Mouse (Mus musculus) embryonic facial prominence, embryonic 11.5 days (tissue): ENCODE measurements at regions not wholly inside any gene's neighbourhood (a gene's known extent, or its start where the extent isn't known, plus 50 kb on each side); places are given as distances from the start of the nearest gene placed in this dataset.

ENCODE experiments used
- ATAC-seq: fragments of 200-750 bp; cut with Nextera tagmentation; replicated peaks from 2 replicates; pipeline ENCODE4 v1.8.0; 2017; ENCODE audit warnings: low read depth; ENCODE audit not compliant: insufficient number of reproducible peaks, low FRiP score, low TSS enrichment
- DNase-seq: peaks from one replicate; pipeline ENCODE4 v3.0.0-alpha.2; 2015; ENCODE audit warnings: low spot score
- H3K27ac ChIP-seq: fragments of 300-500 bp; sonication (generic); replicated peaks from 2 replicates; pipeline ENCODE4 v1.5.1; 2014; ENCODE audit warnings: mild to moderate bottlenecking, low read depth, low read length, control low read depth
- H3K27me3 ChIP-seq: fragments of 300-500 bp; sonication (generic); 2 replicates; pipeline ENCODE4 v1.6.1; 2014; ENCODE audit warnings: mild to moderate bottlenecking, low read length, moderate library complexity, mixed read lengths; ENCODE audit not compliant: control insufficient read depth, insufficient read depth
- H3K36me3 ChIP-seq: fragments of 300-500 bp; sonication (generic); replicated peaks from 2 replicates; pipeline ENCODE4 v1.6.1; 2014; ENCODE audit warnings: low read depth, mild to moderate bottlenecking, low read length, moderate library complexity, mixed read lengths; ENCODE audit not compliant: control insufficient read depth, insufficient read depth
- H3K4me1 ChIP-seq: fragments of 300-500 bp; sonication (generic); 2 replicates; pipeline ENCODE4 v1.6.1; 2014; ENCODE audit warnings: low read length, mixed read lengths; ENCODE audit not compliant: control insufficient read depth, insufficient read depth
- H3K4me2 ChIP-seq: fragments of 300-500 bp; sonication (generic); 2 replicates; pipeline ENCODE4 v1.6.1; 2014; ENCODE audit warnings: low read depth, mild to moderate bottlenecking, control low read depth, low read length, moderate library complexity
- H3K4me3 ChIP-seq: fragments of 300-500 bp; sonication (generic); 2 replicates; pipeline ENCODE4 v1.5.1; 2014; ENCODE audit warnings: low read depth, low read length, control low read depth
- H3K9ac ChIP-seq: fragments of 300-500 bp; sonication (generic); replicated peaks from 2 replicates; pipeline ENCODE4 v1.6.1; 2014; ENCODE audit warnings: mild to moderate bottlenecking, control low read depth, low read length
- H3K9me3 ChIP-seq: fragments of 300-500 bp; sonication (generic); replicated peaks from 2 replicates; pipeline ENCODE4 v1.6.1; 2016; ENCODE audit warnings: mild to moderate bottlenecking, low read length, inconsistent platforms, mixed read lengths; ENCODE audit not compliant: control insufficient read depth
- WGBS: fragments of 180-500 bp; shearing (Covaris S2); extraction: QIAGEN DNeasy Blood & Tissue Kit; methylation state at CpG from one replicate; pipeline ENCODE4 v1.1.7; 2014; 5-methylcytosine and 5-hydroxymethylcytosine counted together

DNA sequence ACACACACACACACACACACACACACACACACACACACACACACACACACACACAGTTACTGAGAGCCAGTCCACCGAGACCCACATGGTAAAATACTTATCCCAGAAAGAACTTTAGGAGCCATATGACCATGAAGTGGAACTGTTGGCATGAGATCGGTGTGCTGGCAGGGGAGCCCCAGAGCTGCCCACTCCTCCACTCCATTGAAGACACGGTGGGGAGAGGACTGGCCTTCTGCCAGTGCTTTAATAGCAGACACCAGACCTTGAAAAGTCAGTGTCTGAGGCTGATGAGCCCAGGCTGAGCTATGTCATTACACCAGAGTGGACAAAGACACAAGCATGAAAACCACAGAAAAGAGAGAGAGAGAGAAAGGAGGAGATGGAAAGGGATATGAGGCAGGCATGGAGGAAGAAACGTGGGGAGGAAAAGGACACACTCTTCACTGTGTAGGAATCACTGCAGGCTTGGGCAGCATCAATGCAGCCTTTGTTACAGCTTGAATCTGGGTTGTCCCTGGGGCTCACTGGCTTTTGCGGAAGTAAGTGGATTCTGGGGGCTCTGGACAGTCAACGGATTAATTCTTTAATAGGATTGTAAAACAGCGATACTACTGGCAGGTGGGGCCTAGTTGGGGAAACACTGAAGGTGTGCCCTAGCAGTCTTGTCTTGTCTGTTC, 64.2 kb upstream of the Lrpap1 start:
- Histone ChIP-seq H3K9me3 (no peaks in the 10 kb centered on the region), H3K4me1 (no peaks in the 10 kb centered on the region), H3K27ac (no peak overlapping the region), H3K4me2 (no peak overlapping the region), H3K27me3 (no peaks in the 10 kb centered on the region), H3K4me3 (no peak overlapping the region), H3K9ac (no peak overlapping the region), H3K36me3 (no peaks in the 10 kb centered on the region)
- no peak for ATAC-seq
- DNase-seq = no peak
- 71% methylated on average over 7 of the region's 7 CpGs for WGBS

DNA sequence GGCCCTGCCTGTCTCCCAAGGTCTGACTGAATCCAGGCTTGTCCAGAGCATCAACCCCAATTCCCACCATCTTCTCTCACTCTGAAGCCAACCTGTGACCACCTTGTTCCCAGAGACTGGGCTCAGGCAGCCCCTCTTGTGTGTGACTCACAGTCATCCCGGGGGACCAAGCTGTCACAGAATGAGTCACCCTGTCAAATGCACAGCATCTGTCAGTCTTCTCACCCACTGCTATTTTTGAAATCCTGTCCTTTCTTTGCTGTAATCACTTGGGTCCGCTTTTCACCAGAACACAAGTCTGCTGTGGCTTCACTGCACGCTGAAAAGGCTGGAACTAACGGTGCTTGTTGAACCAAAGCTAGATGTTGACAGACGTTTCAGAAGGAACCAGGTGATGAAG, 63.3 kb upstream of the Lrpap1 start:
- Histone ChIP-seq H3K27ac (no peak overlapping the region), H3K4me3 (no peak overlapping the region), H3K9me3 (no peaks in the 10 kb centered on the region), H3K9ac (no peak overlapping the region), H3K27me3 (no peaks in the 10 kb centered on the region), H3K4me2 (no peak overlapping the region), H3K36me3 (no peaks in the 10 kb centered on the region), H3K4me1 (no peaks in the 10 kb centered on the region)
- WGBS = 70% methylated on average over 5 of the region's 5 CpGs
- ATAC-seq = no peak
- DNase-seq = no peak

DNA sequence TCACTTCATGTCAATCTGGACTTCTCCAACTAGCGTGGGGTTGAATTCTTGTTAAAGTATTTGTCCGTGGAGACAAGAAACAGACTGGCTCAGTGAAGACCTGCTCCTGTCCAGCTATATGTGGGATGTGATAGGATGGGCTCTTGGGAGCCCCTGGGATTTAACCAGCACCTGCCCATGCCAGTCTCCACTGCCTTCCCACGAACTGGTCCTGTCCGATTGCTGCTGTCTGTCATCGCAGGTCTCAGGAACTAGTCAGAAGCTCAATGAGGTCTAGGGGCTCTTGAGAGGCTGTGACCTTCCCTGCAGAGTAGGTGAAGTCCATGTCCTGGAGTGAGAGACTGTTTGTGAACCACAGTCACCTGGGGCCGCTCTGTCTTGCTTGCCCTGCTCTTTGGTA, 62.8 kb upstream of the Lrpap1 start:
- no peaks in the 10 kb centered on the region for H3K36me3 ChIP-seq
- no peak overlapping the region for H3K9ac ChIP-seq
- H3K4me1 ChIP-seq = no peaks in the 10 kb centered on the region
- no peak overlapping the region for H3K27ac ChIP-seq
- H3K9me3 ChIP-seq = no peaks in the 10 kb centered on the region
- WGBS = 93% methylated on average over 6 of the region's 6 CpGs
- ATAC-seq (no peak), DNase-seq (no peak)
- H3K4me2 ChIP-seq = no peak overlapping the region
- H3K4me3 ChIP-seq = no peak overlapping the region
- no peaks in the 10 kb centered on the region for H3K27me3 ChIP-seq

DNA sequence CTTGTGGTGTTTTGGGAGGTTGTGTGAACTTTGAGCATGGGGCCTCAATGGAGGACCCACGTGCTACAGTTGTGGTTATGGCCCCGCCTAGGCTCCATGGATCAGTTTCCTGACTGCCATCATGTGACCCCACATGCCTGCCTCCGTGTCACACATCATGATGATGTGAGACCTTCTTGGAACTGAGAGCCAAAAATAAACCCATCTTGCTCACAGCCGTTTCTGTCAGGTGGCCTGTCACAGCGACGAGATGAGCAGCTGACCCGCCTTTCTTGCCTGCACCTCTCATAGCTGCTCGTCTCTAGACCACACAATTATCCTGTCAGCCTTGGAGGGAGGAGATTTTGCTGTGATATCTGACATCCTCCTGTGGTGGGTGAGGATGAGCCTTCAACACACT, 60.4 kb upstream of the Lrpap1 start:
- Histone ChIP-seq H3K36me3 (no peaks in the 10 kb centered on the region), H3K4me3 (no peak overlapping the region), H3K9ac (no peak overlapping the region), H3K27me3 (no peaks in the 10 kb centered on the region), H3K27ac (no peak overlapping the region), H3K4me1 (no peaks in the 10 kb centered on the region), H3K4me2 (no peak overlapping the region), H3K9me3 (no peaks in the 10 kb centered on the region)
- 72% methylated on average over 8 of the region's 8 CpGs for WGBS
- no peak for DNase-seq
- ATAC-seq = no peak

DNA sequence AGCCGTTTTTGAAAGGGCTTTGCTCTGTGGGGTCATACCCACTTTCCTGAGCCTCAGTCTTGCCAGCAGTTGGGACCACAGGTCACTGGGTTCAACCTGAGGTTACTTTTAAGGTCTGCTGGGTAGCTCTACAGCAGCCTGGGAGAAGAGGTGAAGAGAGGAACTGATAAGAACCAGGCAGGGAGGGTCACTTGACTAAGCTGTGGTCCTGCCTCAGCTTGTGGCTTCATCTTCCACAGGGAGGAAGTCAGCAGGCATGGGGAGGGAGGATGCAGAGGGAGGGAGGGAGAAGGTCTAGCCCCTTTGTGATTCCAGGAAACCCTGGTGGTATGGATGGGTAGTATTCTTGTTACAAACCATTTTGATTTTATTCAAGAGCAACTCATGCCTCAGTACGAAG, 59.9 kb upstream of the Lrpap1 start:
- H3K9ac ChIP-seq = no peak overlapping the region
- H3K27me3 ChIP-seq = no peaks in the 10 kb centered on the region
- H3K36me3 ChIP-seq = no peaks in the 10 kb centered on the region
- 65% methylated on average over 2 of the region's 2 CpGs for WGBS
- H3K9me3 ChIP-seq = no peaks in the 10 kb centered on the region
- H3K4me2 ChIP-seq = no peak overlapping the region
- DNase-seq (no peak), ATAC-seq (no peak)
- no peak overlapping the region for H3K27ac ChIP-seq
- H3K4me1 ChIP-seq = no peaks in the 10 kb centered on the region
- H3K4me3 ChIP-seq = no peak overlapping the region

DNA sequence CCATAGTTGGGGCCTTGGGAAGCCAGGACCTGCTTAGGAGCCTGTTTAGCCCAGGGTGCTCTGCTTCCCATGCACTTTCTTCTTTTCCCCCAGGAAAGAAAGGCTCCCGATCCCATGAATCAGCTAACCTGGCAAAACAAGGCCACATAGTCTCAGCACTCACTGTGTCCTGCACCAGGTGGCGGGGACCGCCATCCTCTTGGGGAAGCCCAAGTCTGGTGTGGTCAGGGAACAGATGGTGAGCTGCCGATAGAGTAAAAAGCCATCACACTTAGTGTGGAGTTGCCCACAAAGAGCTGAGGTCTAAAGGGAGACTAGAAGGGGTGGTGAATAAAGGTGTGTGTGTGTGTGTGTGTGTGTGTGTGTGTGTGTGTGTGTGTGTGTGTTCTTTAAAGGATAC, 57.0 kb upstream of the Lrpap1 start:
- Histone ChIP-seq H3K9me3 (no peaks in the 10 kb centered on the region), H3K36me3 (no peaks in the 10 kb centered on the region), H3K9ac (no peak overlapping the region), H3K4me1 (peaks cover 6% of the 10 kb centered on the region), H3K27me3 (no peaks in the 10 kb centered on the region), H3K27ac (no peak overlapping the region), H3K4me2 (no peak overlapping the region), H3K4me3 (no peak overlapping the region)
- no peak for ATAC-seq
- DNase-seq = no peak
- WGBS = 94% methylated on average over 4 of the region's 4 CpGs

DNA sequence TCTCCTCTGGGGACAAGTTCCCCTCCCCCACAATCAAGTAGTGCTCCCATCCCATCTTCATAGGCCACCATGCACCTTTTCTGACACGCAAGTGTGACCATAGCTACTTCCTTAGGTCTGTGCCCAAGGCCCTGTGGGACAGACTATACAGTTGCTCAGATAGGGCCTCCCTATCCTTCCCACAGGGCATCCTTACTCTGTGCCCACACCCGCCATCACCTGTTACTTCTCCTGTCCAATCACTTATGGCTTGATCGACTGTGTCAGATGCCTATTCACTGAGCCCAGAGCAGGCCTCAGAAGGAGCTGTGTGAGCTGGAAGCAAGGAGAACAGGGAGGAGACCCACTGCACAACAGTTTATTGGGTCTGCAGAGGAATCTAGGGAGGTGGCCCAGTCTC, 56.6 kb upstream of the Lrpap1 start:
- Histone ChIP-seq H3K4me1 (peaks cover 6% of the 10 kb centered on the region), H3K27me3 (no peaks in the 10 kb centered on the region), H3K4me2 (no peak overlapping the region), H3K4me3 (no peak overlapping the region), H3K36me3 (no peaks in the 10 kb centered on the region), H3K27ac (no peak overlapping the region), H3K9ac (no peak overlapping the region), H3K9me3 (no peaks in the 10 kb centered on the region)
- 89% methylated on average over 3 of the region's 3 CpGs for WGBS
- DNase-seq = no peak
- ATAC-seq = no peak

DNA sequence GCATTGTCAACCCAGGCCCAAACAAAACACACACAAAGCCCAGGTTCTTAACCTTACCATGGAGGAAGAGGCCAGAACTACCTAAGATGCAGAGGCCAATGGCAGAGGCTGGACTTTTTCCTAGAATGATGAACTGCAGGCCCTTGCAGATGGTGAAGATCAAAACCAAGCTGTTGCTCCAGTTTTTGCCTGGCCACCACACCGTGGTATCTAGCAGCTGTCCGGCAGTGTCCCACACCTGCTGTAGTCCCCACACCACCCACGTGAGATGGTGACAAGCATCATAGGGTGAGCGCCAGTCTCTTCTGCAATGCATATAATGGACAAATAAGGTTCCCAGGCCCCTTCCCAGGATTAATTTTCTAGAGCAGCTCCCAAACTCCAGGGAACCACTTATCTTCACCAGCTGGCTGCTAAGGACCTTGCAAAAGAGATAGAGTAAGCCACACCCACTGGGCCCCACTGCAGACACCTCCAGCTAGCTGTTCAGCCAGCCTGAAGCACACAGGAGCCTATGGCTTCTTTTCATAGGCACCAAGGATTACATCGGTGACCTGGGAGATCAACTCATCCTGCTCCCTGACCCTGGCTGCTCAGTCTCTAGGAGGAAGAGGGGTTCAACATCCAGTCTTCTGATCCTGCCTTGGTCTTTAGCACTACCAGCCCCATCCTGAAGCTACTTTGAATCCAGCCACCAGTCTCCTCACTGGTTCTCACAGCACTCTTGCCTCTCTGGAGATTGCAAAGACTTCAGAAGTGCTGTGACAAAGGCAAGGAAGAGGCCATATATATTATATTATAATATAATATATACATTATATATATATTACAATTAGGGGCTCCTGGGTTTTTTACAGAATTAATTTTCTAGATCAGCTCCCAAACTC, 55.6 kb upstream of the Lrpap1 start:
- ATAC-seq (no peak), DNase-seq (no peak)
- Histone ChIP-seq H3K9me3 (no peaks in the 10 kb centered on the region), H3K4me2 (no peak overlapping the region), H3K36me3 (no peaks in the 10 kb centered on the region), H3K4me3 (no peak overlapping the region), H3K9ac (no peak overlapping the region), H3K27me3 (no peaks in the 10 kb centered on the region), H3K27ac (no peak overlapping the region), H3K4me1 (peaks cover 6% of the 10 kb centered on the region)
- WGBS = 83% methylated on average over 5 of the region's 5 CpGs
